Mouse (Mus musculus): ENCODE measurements around the gene Wfdc10. TPM values are rescaled to one million over a fixed set of nuclear protein-coding genes. Genes with fewer than 3 reads are reported as not detected.
"Not testable (repeated sequence)": the region's sequence is repeated elsewhere in the genome, so short reads cannot be mapped to it uniquely, and the experiment has no call there.

Wfdc10 gene
- not detected in 2 replicates for polyA plus RNA-seq (2015; fragmentation: Nextera tagmentation; extraction: Ambion mirVana)

GRCm38 (mm10) chr2:164655858-164656257, at the start of gene Wfdc10:
TSS of gene Wfdc10 (plus strand) at chr2:164656046.
- Histone ChIP-seq H3K27ac (ENCODE audit: low read depth, low read length) (no peak within 1 kb of the TSS), H3K27me3 (replicated peaks; ENCODE audit: control insufficient read depth, insufficient read depth, low read length) (no peaks in the 10 kb centered on the region), H3K9ac (ENCODE audit: low read depth, low read length) (no peak within 1 kb of the TSS), H3K4me3 (ENCODE audit: low read length) (no peak within 1 kb of the TSS), H3K36me3 (ENCODE audit: control insufficient read depth, insufficient read depth, low read length) (no peaks in the 10 kb centered on the region), H3K4me1 (ENCODE audit: control insufficient read depth, insufficient read depth, low read depth, low read length) (no peaks in the 10 kb centered on the region), H3K9me3 (ENCODE audit: control insufficient read depth, low read length) (no peaks in the 10 kb centered on the region), H3K4me2 (ENCODE audit: low read length) (no peak within 1 kb of the TSS)
- ATAC-seq, result no peak
- WGBS, result 20% methylated on average over 11 of the region's 11 CpGs

DNA sequence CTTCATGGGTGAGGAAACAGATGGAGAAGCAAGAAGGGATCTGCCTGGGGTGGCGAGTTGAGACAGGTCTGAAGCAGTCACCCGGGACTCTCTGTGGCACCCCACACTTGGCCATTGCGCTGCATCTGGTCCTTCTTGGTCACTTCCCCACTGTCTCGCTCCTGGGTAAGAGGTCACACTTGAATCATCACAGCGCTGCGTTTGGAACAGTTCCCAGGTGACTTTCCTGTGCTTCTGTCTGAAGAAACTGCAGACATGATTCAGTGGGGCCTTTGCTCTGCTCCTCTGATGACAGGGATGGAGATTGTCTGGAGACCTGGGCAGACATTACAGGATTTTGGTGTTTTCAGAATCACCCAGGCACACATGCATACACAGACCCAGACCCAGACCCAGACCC, 47.1 kb upstream of the Wfdc10 start:
- Histone ChIP-seq H3K4me2 (ENCODE audit: low read length) (no peak overlapping the region), H3K4me1 (ENCODE audit: control insufficient read depth, insufficient read depth, low read depth, low read length) (no peaks in the 10 kb centered on the region), H3K9ac (ENCODE audit: low read depth, low read length) (no peak overlapping the region), H3K36me3 (ENCODE audit: control insufficient read depth, insufficient read depth, low read length) (no peaks in the 10 kb centered on the region), H3K27ac (ENCODE audit: low read depth, low read length) (no peak overlapping the region), H3K27me3 (replicated peaks; ENCODE audit: control insufficient read depth, insufficient read depth, low read length) (no peaks in the 10 kb centered on the region), H3K9me3 (ENCODE audit: control insufficient read depth, low read length) (no peaks in the 10 kb centered on the region), H3K4me3 (ENCODE audit: low read length) (no peak overlapping the region)
- no peak for ATAC-seq
- WGBS, result 76% methylated on average over 6 of the region's 6 CpGs

- 55% methylated on average over 8 of the region's 8 CpGs for WGBS
Observed at GRCm38 (mm10) chr2:164613471-164613870, 42.4 kb upstream of the Wfdc10 start, which contains the start of the genes Wfdc6b and Wfdc8. TSS of gene Wfdc6b (plus strand) at chr2:164613522. TSS of gene Wfdc8 (minus strand) at chr2:164613626.

DNA sequence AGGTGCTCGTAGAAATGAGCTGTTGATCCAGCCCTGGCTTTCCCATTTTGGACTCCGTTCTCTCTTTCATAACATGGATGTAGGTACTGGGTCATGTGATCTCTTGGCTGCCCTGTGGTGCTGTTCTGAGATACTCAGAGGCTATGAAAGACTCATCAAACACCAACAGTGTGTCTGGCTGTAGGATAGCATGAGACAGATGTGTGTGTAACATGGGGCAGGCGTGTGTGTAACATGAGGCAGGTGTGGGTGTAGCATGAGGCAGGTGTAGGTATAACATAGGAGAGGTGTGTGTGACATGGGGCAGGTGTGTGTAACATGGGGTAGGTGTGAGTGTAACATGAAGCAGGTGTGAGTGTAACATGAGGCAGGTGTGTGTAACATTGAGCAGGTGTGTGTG, 40.5 kb upstream of the Wfdc10 start:
- Histone ChIP-seq H3K4me1 (ENCODE audit: control insufficient read depth, insufficient read depth, low read depth, low read length) (no peaks in the 10 kb centered on the region), H3K9me3 (ENCODE audit: control insufficient read depth, low read length) (no peaks in the 10 kb centered on the region), H3K4me2 (ENCODE audit: low read length) (no peak overlapping the region), H3K27me3 (replicated peaks; ENCODE audit: control insufficient read depth, insufficient read depth, low read length) (no peaks in the 10 kb centered on the region), H3K27ac (ENCODE audit: low read depth, low read length) (no peak overlapping the region), H3K4me3 (ENCODE audit: low read length) (no peak overlapping the region), H3K9ac (ENCODE audit: low read depth, low read length) (no peak overlapping the region), H3K36me3 (ENCODE audit: control insufficient read depth, insufficient read depth, low read length) (no peaks in the 10 kb centered on the region)
- ATAC-seq, result no peak
- 92% methylated on average over 3 of the region's 3 CpGs for WGBS

More at GRCm38 (mm10) chr2:164613471-164613870, 42.4 kb upstream of the Wfdc10 start, which contains the start of the genes Wfdc6b and Wfdc8:
- ATAC-seq; H3K9ac ChIP-seq (ENCODE audit: low read depth, low read length); H3K36me3 ChIP-seq (ENCODE audit: control insufficient read depth, insufficient read depth, low read length); H3K4me2 ChIP-seq (ENCODE audit: low read length); H3K4me3 ChIP-seq (ENCODE audit: low read length); H3K4me1 ChIP-seq (ENCODE audit: control insufficient read depth, insufficient read depth, low read depth, low read length); H3K27ac ChIP-seq (ENCODE audit: low read depth, low read length); H3K27me3 ChIP-seq (replicated peaks; ENCODE audit: control insufficient read depth, insufficient read depth, low read length); H3K9me3 ChIP-seq (ENCODE audit: control insufficient read depth, low read length): not testable (repeated sequence)

DNA sequence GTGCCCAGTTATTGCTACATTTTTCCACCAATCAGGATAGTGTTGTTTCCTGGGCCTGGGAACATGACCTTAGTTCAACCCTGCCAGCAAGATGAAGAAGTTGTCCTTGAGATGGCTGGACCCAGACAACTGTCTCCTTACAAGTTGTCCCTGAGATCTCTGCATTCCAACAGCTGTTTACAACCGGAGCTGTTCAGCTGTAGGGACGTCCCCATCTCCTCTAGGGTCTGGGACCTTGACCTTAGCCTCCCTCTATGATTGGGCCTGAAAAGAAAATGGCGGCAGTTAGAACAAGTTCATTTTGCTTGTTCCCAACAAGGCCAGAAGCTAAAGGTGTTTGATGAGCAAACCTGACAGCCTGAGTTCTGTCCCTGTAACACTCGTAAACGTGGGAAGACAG, 36.8 kb upstream of the Wfdc10 start:
- ATAC-seq, result no peak

DNA sequence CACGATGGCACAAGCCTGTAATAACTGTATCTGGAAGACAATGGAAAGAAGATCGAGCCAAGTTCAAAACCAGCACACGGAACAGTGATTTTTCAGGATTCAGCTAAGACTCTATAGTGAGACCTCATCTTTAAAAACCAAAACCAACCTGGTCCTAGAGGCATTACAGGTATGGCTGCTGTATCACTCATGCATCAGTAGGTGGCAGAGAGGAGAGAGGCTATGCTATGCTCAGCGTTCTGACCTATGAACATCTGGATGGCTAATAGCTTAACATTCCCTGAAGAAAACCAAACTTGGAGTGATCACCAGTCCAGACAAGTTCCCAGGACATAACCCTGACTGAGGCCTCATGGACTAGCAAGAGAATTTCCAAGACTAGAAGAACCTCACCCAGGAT, 34.1 kb upstream of the Wfdc10 start:
- Histone ChIP-seq H3K36me3 (ENCODE audit: control insufficient read depth, insufficient read depth, low read length) (no peaks in the 10 kb centered on the region), H3K4me2 (ENCODE audit: low read length) (no peak overlapping the region), H3K9me3 (ENCODE audit: control insufficient read depth, low read length) (no peaks in the 10 kb centered on the region), H3K4me3 (ENCODE audit: low read length) (no peak overlapping the region), H3K27me3 (replicated peaks; ENCODE audit: control insufficient read depth, insufficient read depth, low read length) (no peaks in the 10 kb centered on the region), H3K9ac (ENCODE audit: low read depth, low read length) (no peak overlapping the region), H3K4me1 (ENCODE audit: control insufficient read depth, insufficient read depth, low read depth, low read length) (no peaks in the 10 kb centered on the region), H3K27ac (ENCODE audit: low read depth, low read length) (no peak overlapping the region)
- no peak for ATAC-seq
- WGBS, result 88% methylated on average over 4 of the region's 4 CpGs

More for the DNA sequence above, 36.8 kb upstream of the Wfdc10 start:
- Histone ChIP-seq H3K27me3 (replicated peaks; ENCODE audit: control insufficient read depth, insufficient read depth, low read length) (no peaks in the 10 kb centered on the region), H3K27ac (ENCODE audit: low read depth, low read length) (no peak overlapping the region), H3K9me3 (ENCODE audit: control insufficient read depth, low read length) (no peaks in the 10 kb centered on the region), H3K4me3 (ENCODE audit: low read length) (no peak overlapping the region), H3K4me1 (ENCODE audit: control insufficient read depth, insufficient read depth, low read depth, low read length) (no peaks in the 10 kb centered on the region), H3K36me3 (ENCODE audit: control insufficient read depth, insufficient read depth, low read length) (no peaks in the 10 kb centered on the region), H3K9ac (ENCODE audit: low read depth, low read length) (no peak overlapping the region), H3K4me2 (ENCODE audit: low read length) (no peak overlapping the region)
- 76% methylated on average over 5 of the region's 5 CpGs for WGBS

DNA sequence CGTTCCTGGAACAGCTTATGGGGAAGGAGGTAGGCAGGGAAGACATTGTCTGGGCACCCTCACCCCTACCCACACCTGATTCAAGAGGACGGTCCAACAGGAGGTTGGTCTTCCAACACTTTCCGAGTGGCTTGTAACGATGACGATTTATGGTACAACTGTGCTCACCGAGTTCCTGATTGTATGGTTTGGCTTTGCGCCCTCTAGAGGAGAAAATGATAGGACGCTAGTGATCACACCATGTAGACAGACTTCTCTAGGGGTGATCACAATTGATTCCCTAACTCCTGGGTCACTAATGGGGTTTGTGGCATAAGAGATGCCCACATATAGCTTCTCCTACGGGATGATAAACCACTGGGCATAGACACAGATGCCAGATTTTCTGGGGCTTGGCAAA, 20.6 kb upstream of the Wfdc10 start:
- WGBS, result 83% methylated on average over 9 of the region's 9 CpGs
- no peak for ATAC-seq
- Histone ChIP-seq H3K27me3 (replicated peaks; ENCODE audit: control insufficient read depth, insufficient read depth, low read length) (no peaks in the 10 kb centered on the region), H3K27ac (ENCODE audit: low read depth, low read length) (no peak overlapping the region), H3K4me2 (ENCODE audit: low read length) (no peak overlapping the region), H3K4me3 (ENCODE audit: low read length) (no peak overlapping the region), H3K9me3 (ENCODE audit: control insufficient read depth, low read length) (no peaks in the 10 kb centered on the region), H3K36me3 (ENCODE audit: control insufficient read depth, insufficient read depth, low read length) (no peaks in the 10 kb centered on the region), H3K4me1 (ENCODE audit: control insufficient read depth, insufficient read depth, low read depth, low read length) (no peaks in the 10 kb centered on the region), H3K9ac (ENCODE audit: low read depth, low read length) (no peak overlapping the region)

DNA sequence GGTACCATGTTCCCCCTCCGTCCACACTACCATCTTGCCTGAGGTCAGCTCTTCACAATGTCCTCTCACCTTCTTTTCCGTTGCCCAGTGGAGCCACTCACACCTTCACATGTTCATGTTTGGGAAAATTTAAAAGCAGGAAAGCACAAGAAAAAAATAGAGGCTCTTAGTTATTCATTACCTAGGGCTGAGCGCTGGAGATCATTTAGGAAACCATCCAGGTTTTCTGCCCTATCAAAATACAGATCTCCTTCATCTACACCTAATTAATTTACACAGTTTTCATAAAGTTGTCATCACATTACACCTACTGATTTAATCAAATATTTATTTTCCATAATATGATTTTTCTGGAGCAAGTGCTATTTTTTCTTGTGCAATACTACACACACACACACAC, 17.1 kb upstream of the Wfdc10 start, which contains the start of gene Wfdc16:
Gene Wfdc16 (minus strand): TSS at position 101 of the 400 bp plus-strand sequence.
- no peaks in the 10 kb centered on the region for H3K4me1 ChIP-seq (ENCODE audit: control insufficient read depth, insufficient read depth, low read depth, low read length)
- H3K27ac ChIP-seq (ENCODE audit: low read depth, low read length), result no peak within 1 kb of the TSS
- H3K9ac ChIP-seq (ENCODE audit: low read depth, low read length), result no peak within 1 kb of the TSS
- no peaks in the 10 kb centered on the region for H3K9me3 ChIP-seq (ENCODE audit: control insufficient read depth, low read length)
- H3K36me3 ChIP-seq (ENCODE audit: control insufficient read depth, insufficient read depth, low read length), result no peaks in the 10 kb centered on the region
- H3K4me3 ChIP-seq (ENCODE audit: low read length), result no peak within 1 kb of the TSS
- H3K27me3 ChIP-seq (replicated peaks; ENCODE audit: control insufficient read depth, insufficient read depth, low read length), result no peaks in the 10 kb centered on the region
- 91% methylated on average over 3 of the region's 3 CpGs for WGBS
- no peak for ATAC-seq
- H3K4me2 ChIP-seq (ENCODE audit: low read length), result no peak within 1 kb of the TSS

- no peak for ATAC-seq
- 70% methylated on average over 7 of the region's 7 CpGs for WGBS
Observed at GRCm38 (mm10) chr2:164641129-164641528, 14.7 kb upstream of the Wfdc10 start.

More at GRCm38 (mm10) chr2:164641129-164641528, 14.7 kb upstream of the Wfdc10 start:
- Histone ChIP-seq H3K27me3 (replicated peaks; ENCODE audit: control insufficient read depth, insufficient read depth, low read length) (no peaks in the 10 kb centered on the region), H3K9me3 (ENCODE audit: control insufficient read depth, low read length) (no peaks in the 10 kb centered on the region), H3K27ac (ENCODE audit: low read depth, low read length) (no peak overlapping the region), H3K9ac (ENCODE audit: low read depth, low read length) (no peak overlapping the region), H3K4me3 (ENCODE audit: low read length) (no peak overlapping the region), H3K4me2 (ENCODE audit: low read length) (no peak overlapping the region), H3K4me1 (ENCODE audit: control insufficient read depth, insufficient read depth, low read depth, low read length) (no peaks in the 10 kb centered on the region), H3K36me3 (ENCODE audit: control insufficient read depth, insufficient read depth, low read length) (no peaks in the 10 kb centered on the region)

Data from hindbrain, embryonic 16.5 days (tissue).